Mouse (Mus musculus) C2C12 (cell line): ENCODE results near the gene Stra8.

Source experiments
- CTCF ChIP-seq: IDR thresholded peaks from one replicate; pipeline ENCODE4 v1.5.1; 2011; ENCODE audit not compliant: control insufficient read depth, insufficient read depth, insufficient read length
- MAX ChIP-seq: IDR thresholded peaks from one replicate; pipeline ENCODE4 v1.6.1; 2011; ENCODE audit warnings: mild to moderate bottlenecking, control low read depth
- MYOG ChIP-seq: IDR thresholded peaks from one replicate; pipeline ENCODE4 v1.6.1; 2011; ENCODE audit not compliant: control insufficient read depth, insufficient read length; ENCODE audit errors: extremely low read depth
- USF1 ChIP-seq: IDR thresholded peaks from one replicate; pipeline ENCODE4 v1.6.1; 2011; ENCODE audit warnings: low read depth, mild to moderate bottlenecking, control low read depth, moderate library complexity

DNA sequence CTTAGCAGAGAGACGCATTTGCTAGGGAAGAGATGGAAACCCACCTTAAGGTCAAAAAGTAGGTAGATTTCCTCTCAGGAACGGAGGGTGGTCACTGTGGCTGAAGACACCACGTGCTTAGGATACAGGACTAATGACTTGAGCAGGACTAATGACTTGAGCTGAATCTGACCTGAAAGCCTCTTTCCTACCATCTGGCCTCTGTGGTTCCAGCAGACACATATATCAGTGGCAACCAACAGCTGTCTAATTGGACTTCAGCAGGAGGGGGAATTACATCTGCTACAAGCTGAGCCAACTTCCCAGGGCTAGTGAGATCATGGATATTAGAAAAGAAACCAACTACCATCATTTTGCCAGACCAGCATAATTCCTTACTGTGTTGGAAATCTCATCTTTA is 59.3 kb downstream of the Stra8 start:
- TF ChIP-seq CTCF (no peak), MYOG (no peak), USF1 (no peak), MAX (no peak)
